ENCODE assay signal across 8 mouse cellular contexts in the genomic region with DNA sequence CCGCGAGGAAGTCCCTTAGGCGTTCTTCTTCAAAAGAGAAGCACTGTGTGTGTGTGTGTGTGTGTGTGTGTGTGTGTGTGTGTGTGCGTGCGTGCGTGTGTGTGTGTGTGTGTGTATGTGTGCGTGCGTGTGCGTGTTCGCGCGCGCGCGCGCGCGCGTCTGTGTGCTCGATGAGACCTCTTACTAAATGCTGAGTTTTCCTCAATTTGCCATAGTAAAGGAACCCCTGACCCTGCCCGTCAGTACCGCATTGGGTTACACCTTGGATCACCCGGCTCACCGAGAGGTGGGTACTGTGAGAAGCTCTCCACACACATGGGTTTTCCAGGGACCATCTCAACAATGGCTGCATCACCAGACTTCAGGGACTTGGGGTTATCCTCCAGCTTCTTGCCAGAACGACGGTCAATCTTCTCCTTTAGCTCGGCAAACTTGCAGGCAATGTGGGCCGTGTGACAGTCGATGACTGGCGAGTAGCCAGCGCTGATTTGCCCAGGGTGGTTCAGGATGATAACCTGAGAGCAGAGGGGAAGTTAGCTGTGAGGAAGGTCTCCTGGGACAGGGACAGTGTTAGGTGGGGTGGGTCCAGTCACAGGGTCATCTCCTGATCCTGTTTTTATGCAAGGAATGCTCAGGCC. TPM values are rescaled to one million over a fixed set of nuclear protein-coding genes. Genes with fewer than 3 reads are reported as not detected.
DNase-seq lines count a peak whose midpoint lies in the region; ATAC-seq and TF ChIP-seq lines count a peak whose summit lies in the region.

No protein-coding gene starts in this region.

- H3K4me2 ChIP-seq in embryonic facial prominence, embryonic 12.5 days (replicated peaks), result peak overlapping the region; percentile 94
- peak overlapping the region; percentile 52 for H3K4me2 ChIP-seq in hindbrain, embryonic 15.5 days
- H3K4me2 ChIP-seq in midbrain, postnatal 0 days (ENCODE audit: low read depth, low read length, poor library complexity, severe bottlenecking), result peak overlapping the region; percentile 51

- peaks cover 52% of the 10 kb centered on the region for H3K27me3 ChIP-seq in embryonic facial prominence, embryonic 12.5 days
- no peaks in the 10 kb centered on the region; the same call in 1 of the 2 replicates for H3K27me3 ChIP-seq in hindbrain, embryonic 15.5 days
- no peaks in the 10 kb centered on the region for H3K27me3 ChIP-seq in midbrain, postnatal 0 days (ENCODE audit: insufficient read depth, low read length)

- no peaks in the 10 kb centered on the region for H3K9me3 ChIP-seq in embryonic facial prominence, embryonic 12.5 days
- no peaks in the 10 kb centered on the region for H3K9me3 ChIP-seq in hindbrain, embryonic 15.5 days
- no peaks in the 10 kb centered on the region for H3K9me3 ChIP-seq in midbrain, postnatal 0 days (ENCODE audit: low read length)

- 18% methylated on average over 30 of the region's 31 CpGs for WGBS in embryonic facial prominence, embryonic 12.5 days
- 18% methylated on average over 29 of the region's 31 CpGs for WGBS in hindbrain, embryonic 15.5 days
- WGBS in midbrain, postnatal 0 days, result 20% methylated on average over 31 of the region's 31 CpGs

- H3K4me3 ChIP-seq in left cerebral cortex, adult 2 months, result no peak overlapping the region
- peak overlapping the region; percentile 47 for H3K4me3 ChIP-seq in embryonic facial prominence, embryonic 12.5 days
- peak overlapping the region; percentile 31 for H3K4me3 ChIP-seq in hindbrain, embryonic 15.5 days
- no peak overlapping the region for H3K4me3 ChIP-seq in midbrain, postnatal 0 days (ENCODE audit: low read depth, low read length)

- H3K9ac ChIP-seq in embryonic facial prominence, embryonic 12.5 days, result 0 out of 2 replicates have a peak overlapping the region, but pooled peaks have one; percentile 43
- no peak overlapping the region for H3K9ac ChIP-seq in hindbrain, embryonic 15.5 days
- H3K9ac ChIP-seq in midbrain, postnatal 0 days (replicated peaks; ENCODE audit: low read length, poor library complexity, severe bottlenecking), result no peak overlapping the region

- no peak for DNase-seq in left cerebral cortex, adult 2 months (ENCODE audit: extremely low spot score in 1 of 2, low spot score in 2 of 2)
- DNase-seq in left cerebral cortex, adult 18-20 months (ENCODE audit: low spot score in 2 of 2), result no peak
- DNase-seq in midbrain, postnatal 0 days (ENCODE audit: low spot score), result no peak
- DNase-seq in adipocyte (ENCODE audit: low spot score), result no peak
- no peak for DNase-seq in left cerebral cortex, adult 8-10 months (ENCODE audit: low spot score in 2 of 2)
- DNase-seq in left cerebral cortex, adult 11 months (ENCODE audit: low spot score), result no peak

- peaks cover 6% of the 10 kb centered on the region for H3K4me1 ChIP-seq in embryonic facial prominence, embryonic 12.5 days
- H3K4me1 ChIP-seq in hindbrain, embryonic 15.5 days (replicated peaks), result peaks cover 16% of the 10 kb centered on the region; the same call in 1 of the 2 replicates
- peaks cover 3% of the 10 kb centered on the region; the same call in 1 of the 2 replicates for H3K4me1 ChIP-seq in midbrain, postnatal 0 days (ENCODE audit: insufficient read depth, low read length)

- TF ChIP-seq CTCF in left cerebral cortex, adult 2 months (IDR thresholded peaks at IDR 0.05), result no peak
- no peak for TF ChIP-seq CTCF in midbrain, postnatal 0 days (IDR thresholded peaks at IDR 0.05)

- H3K27ac ChIP-seq in left cerebral cortex, adult 2 months, result peak overlapping the region; percentile 50; the same call in 1 of the 2 replicates
- H3K27ac ChIP-seq in embryonic facial prominence, embryonic 12.5 days, result no peak overlapping the region
- no peak overlapping the region for H3K27ac ChIP-seq in hindbrain, embryonic 15.5 days (replicated peaks)
- H3K27ac ChIP-seq in midbrain, postnatal 0 days (ENCODE audit: low read depth, low read length), result no peak overlapping the region

- intact Hi-C loops in left cerebral cortex, adult 2 months (cut with DNase I), result no loop called here

- H3K36me3 ChIP-seq in embryonic facial prominence, embryonic 12.5 days, result no peaks in the 10 kb centered on the region
- H3K36me3 ChIP-seq in hindbrain, embryonic 15.5 days, result peaks cover 38% of the 10 kb centered on the region
- H3K36me3 ChIP-seq in midbrain, postnatal 0 days (ENCODE audit: insufficient read depth, low read length), result peaks cover 39% of the 10 kb centered on the region

- ATAC-seq in embryonic facial prominence, embryonic 12.5 days (ENCODE audit: insufficient number of reproducible peaks, insufficient read depth, low FRiP score, low TSS enrichment), result no peak
- ATAC-seq in hindbrain, embryonic 15.5 days (ENCODE audit: low FRiP score, low read depth), result no peak
- no peak for ATAC-seq in midbrain, postnatal 0 days (ENCODE audit: low FRiP score)

RNA-seq across cellular contexts. Expression of a gene that starts 8.4 kb away (rescaled TPM):
- total RNA-seq in left cerebral cortex, adult 2 months (2021), result 1,000 to 10,000 TPM; 1,380 to 1,388 TPM
- 1,000 to 10,000 TPM; 1,361 to 1,429 TPM for total RNA-seq in left cerebral cortex, adult 18-20 months (2021)
- 0.22 and 0.42 TPM in 2 replicates for polyA plus RNA-seq in embryonic facial prominence, embryonic 12.5 days (2016; fragmentation: Nextera tagmentation; extraction: Ambion mirVana)
- 13.5 and 14.5 TPM in 2 replicates for polyA plus RNA-seq in hindbrain, embryonic 15.5 days (2015; fragmentation: Nextera tagmentation; extraction: Ambion mirVana)
- 321 and 367 TPM in 2 replicates for total RNA-seq in midbrain, postnatal 0 days (2014; rRNA removed)
- polyA plus RNA-seq in midbrain, postnatal 0 days (2015; fragmentation: Nextera tagmentation; extraction: Ambion mirVana), result 23.1 and 23.3 TPM in 2 replicates
- total RNA-seq in left cerebral cortex, adult 8-10 months (2022), result 1,000 to 10,000 TPM; 1,221 to 1,269 (median 1,259) TPM

RNA-seq across cellular contexts. Expression of a gene that starts 13.3 kb away (rescaled TPM):
- total RNA-seq in left cerebral cortex, adult 2 months (2021), result 100 to 1,000 TPM; 275 to 280 TPM
- total RNA-seq in left cerebral cortex, adult 18-20 months (2021), result 100 to 1,000 TPM; 264 to 274 TPM
- polyA plus RNA-seq in embryonic facial prominence, embryonic 12.5 days (2016; fragmentation: Nextera tagmentation; extraction: Ambion mirVana), result 2.8 and 4.9 TPM in 2 replicates
- polyA plus RNA-seq in hindbrain, embryonic 15.5 days (2015; fragmentation: Nextera tagmentation; extraction: Ambion mirVana), result 45.8 and 50.4 TPM in 2 replicates
- 134 and 162 TPM in 2 replicates for total RNA-seq in midbrain, postnatal 0 days (2014; rRNA removed)
- polyA plus RNA-seq in midbrain, postnatal 0 days (2015; fragmentation: Nextera tagmentation; extraction: Ambion mirVana), result 33.8 and 40.6 TPM in 2 replicates
- 100 to 1,000 TPM; 231 to 254 (median 236) TPM for total RNA-seq in left cerebral cortex, adult 8-10 months (2022)

RNA-seq across cellular contexts. Expression of a gene that starts 38.6 kb away (rescaled TPM):
- total RNA-seq in left cerebral cortex, adult 2 months (2021), result 10 to 100 TPM; 72.8 to 77.8 TPM
- total RNA-seq in left cerebral cortex, adult 18-20 months (2021), result 10 to 100 TPM; 74.7 to 76.8 TPM
- polyA plus RNA-seq in embryonic facial prominence, embryonic 12.5 days (2016; fragmentation: Nextera tagmentation; extraction: Ambion mirVana), result 458 and 495 TPM in 2 replicates
- 398 and 410 TPM in 2 replicates for polyA plus RNA-seq in hindbrain, embryonic 15.5 days (2015; fragmentation: Nextera tagmentation; extraction: Ambion mirVana)
- total RNA-seq in midbrain, postnatal 0 days (2014; rRNA removed), result 268 and 323 TPM in 2 replicates
- polyA plus RNA-seq in midbrain, postnatal 0 days (2015; fragmentation: Nextera tagmentation; extraction: Ambion mirVana), result 365 and 367 TPM in 2 replicates
- total RNA-seq in left cerebral cortex, adult 8-10 months (2022), result 10 to 100 TPM; 73.1 to 84.3 (median 75.9) TPM

RNA-seq across cellular contexts. Expression of a gene that starts 54.2 kb away (rescaled TPM):
- under 1 TPM in 1 of 2 experiments, not detected in 1; 0.11 TPM for total RNA-seq in left cerebral cortex, adult 2 months (2021)
- not detected for total RNA-seq in left cerebral cortex, adult 18-20 months (2021)
- polyA plus RNA-seq in embryonic facial prominence, embryonic 12.5 days (2016; fragmentation: Nextera tagmentation; extraction: Ambion mirVana), result not detected in 2 replicates
- polyA plus RNA-seq in hindbrain, embryonic 15.5 days (2015; fragmentation: Nextera tagmentation; extraction: Ambion mirVana), result not detected in 2 replicates
- 0.09 TPM in 1 of 2 replicates, not detected in the other for total RNA-seq in midbrain, postnatal 0 days (2014; rRNA removed)
- not detected in 2 replicates for polyA plus RNA-seq in midbrain, postnatal 0 days (2015; fragmentation: Nextera tagmentation; extraction: Ambion mirVana)
- not detected for total RNA-seq in left cerebral cortex, adult 8-10 months (2022)

Comparison
In these comparisons a context has a peak if more than half of its experiments do, and no peak if none do; other contexts are left out.
1. H3K4me3 ChIP-seq: peak in embryonic facial prominence, embryonic 12.5 days (single experiment) and hindbrain, embryonic 15.5 days (single experiment); none in left cerebral cortex, adult 2 months (single experiment) and midbrain, postnatal 0 days (single experiment).
2. Peak in every context shown above with its lines, with median percentiles within 50 percentile points of each other: H3K4me2 ChIP-seq.